Mouse (Mus musculus): ENCODE measurements around the gene Clca3a2. TPM values are rescaled to one million over a fixed set of nuclear protein-coding genes. Genes with fewer than 3 reads are reported as not detected.
"Not testable (repeated sequence)": the region's sequence is repeated elsewhere in the genome, so short reads cannot be mapped to it uniquely, and the experiment has no call there.

The Clca3a2 gene
- polyA plus RNA-seq, 1 experiment: 0.31 TPM

DNA sequence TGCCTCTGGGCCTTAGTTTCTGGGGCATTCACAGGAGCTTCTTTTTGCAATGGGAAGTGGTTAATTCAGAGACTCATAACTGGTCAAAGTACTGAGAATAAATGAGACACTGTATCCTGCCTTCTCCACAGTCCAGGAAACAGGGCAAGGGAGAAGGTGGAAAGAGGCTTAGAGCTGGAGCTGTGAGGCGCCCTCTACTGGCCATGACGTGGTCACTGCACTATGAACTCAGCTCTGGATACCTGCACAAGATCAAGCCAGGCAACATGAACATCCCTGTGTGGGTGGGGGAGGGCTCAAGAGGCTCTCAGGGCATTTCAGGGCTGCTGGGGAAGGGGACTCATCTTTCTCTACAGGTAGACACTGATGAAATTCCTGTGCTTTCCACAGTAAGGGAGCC is 66.2 kb downstream of the Clca3a2 start:
- no peaks in the 10 kb centered on the region for H3K4me1 ChIP-seq (ENCODE audit: control insufficient read depth, insufficient read depth, low read length)
- no peaks in the 10 kb centered on the region for H3K9me3 ChIP-seq (replicated peaks; ENCODE audit: control insufficient read depth, insufficient read depth, low read length, poor library complexity, severe bottlenecking)
- H3K27me3 ChIP-seq (ENCODE audit: control insufficient read depth, insufficient read depth, low read length, poor library complexity, severe bottlenecking): no peaks in the 10 kb centered on the region
- H3K27ac ChIP-seq (ENCODE audit: insufficient read depth, low read length): no peak overlapping the region
- H3K9ac ChIP-seq (ENCODE audit: low read depth, poor library complexity, severe bottlenecking): no peak overlapping the region
- no peak overlapping the region for H3K4me3 ChIP-seq (ENCODE audit: low read depth, low read length)
- H3K36me3 ChIP-seq (ENCODE audit: control insufficient read depth, insufficient read depth, low read length, poor library complexity, severe bottlenecking): no peaks in the 10 kb centered on the region
- TF ChIP-seq EP300 (IDR thresholded peaks at IDR 0.05; ENCODE audit: insufficient read depth, low read depth, low read length) (no peak), POLR2A (IDR thresholded peaks at IDR 0.05; ENCODE audit: insufficient read depth, low read length) (no peak), CTCF (IDR thresholded peaks at IDR 0.05; ENCODE audit: low read depth, low read length) (peak; percentile 86)

DNA sequence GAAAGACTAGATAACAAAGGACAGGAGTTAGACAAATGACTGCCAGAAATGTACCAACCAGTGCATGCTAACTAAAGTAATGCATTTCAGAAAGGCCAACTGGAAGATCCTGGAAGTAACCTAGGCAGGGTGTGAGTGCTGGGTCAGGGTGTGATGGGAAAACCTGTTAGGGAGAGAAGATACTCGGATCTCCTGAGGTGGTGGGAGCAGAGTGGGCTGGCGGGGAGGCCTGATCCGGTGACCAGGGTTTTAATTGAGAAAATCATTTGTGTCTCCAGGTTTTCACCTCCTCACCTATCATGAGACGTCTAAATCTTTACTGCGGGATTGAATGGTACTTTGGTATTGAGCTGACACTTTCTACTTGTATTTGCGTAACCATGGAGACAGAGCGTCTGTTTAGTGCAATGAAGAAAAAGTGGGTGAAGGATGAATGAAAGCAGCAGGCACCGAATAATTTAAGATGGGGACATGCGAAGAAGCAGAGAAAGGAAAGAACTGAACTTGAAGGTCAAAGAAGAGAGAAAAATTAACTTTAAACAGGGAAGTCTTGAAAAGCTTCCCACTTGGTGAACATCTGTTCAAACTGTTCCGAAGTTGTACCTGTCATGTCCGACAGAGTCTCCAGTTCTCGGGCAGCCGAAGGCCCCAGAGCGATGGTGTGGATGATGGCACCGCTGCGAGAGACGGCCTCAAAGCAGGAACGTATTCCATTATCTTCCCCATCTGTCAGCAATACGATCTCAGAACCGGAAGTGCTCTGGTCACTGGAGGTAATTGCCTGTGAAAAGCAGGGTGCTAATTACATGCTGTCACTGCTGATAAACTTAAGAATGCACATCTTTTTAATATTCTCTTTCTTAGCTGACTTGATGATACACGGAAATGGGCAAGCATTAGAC is 70.0 kb downstream of the Clca3a2 start:
- H3K36me3 ChIP-seq (ENCODE audit: control insufficient read depth, insufficient read depth, low read length, poor library complexity, severe bottlenecking); H3K27me3 ChIP-seq (ENCODE audit: control insufficient read depth, insufficient read depth, low read length, poor library complexity, severe bottlenecking); H3K9ac ChIP-seq (ENCODE audit: low read depth, poor library complexity, severe bottlenecking); H3K4me1 ChIP-seq (ENCODE audit: control insufficient read depth, insufficient read depth, low read length); H3K4me3 ChIP-seq (ENCODE audit: low read depth, low read length); H3K9me3 ChIP-seq (replicated peaks; ENCODE audit: control insufficient read depth, insufficient read depth, low read length, poor library complexity, severe bottlenecking); H3K27ac ChIP-seq (ENCODE audit: insufficient read depth, low read length): not testable (repeated sequence)

DNA sequence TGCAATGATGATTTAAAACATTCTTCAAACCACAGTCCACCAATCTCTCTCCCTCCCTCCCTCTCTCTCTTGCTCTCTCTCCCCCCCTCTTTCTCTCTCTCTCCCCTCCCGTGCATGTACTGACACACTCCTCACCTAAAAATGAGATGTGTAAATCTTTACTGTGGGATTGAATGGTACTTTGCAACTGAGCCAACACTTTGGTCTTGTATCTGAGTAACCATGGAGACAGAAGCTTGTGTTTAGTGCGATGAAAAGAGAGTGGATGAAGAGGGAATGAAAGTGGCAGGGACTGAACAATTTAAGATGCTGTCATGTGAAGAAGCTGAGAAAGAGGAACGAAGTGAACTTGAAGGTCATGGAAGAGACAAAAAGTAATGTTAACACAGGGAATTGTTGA is 71.6 kb downstream of the Clca3a2 start:
- H3K36me3 ChIP-seq (ENCODE audit: control insufficient read depth, insufficient read depth, low read length, poor library complexity, severe bottlenecking); H3K9me3 ChIP-seq (replicated peaks; ENCODE audit: control insufficient read depth, insufficient read depth, low read length, poor library complexity, severe bottlenecking); H3K4me1 ChIP-seq (ENCODE audit: control insufficient read depth, insufficient read depth, low read length); H3K27me3 ChIP-seq (ENCODE audit: control insufficient read depth, insufficient read depth, low read length, poor library complexity, severe bottlenecking); H3K27ac ChIP-seq (ENCODE audit: insufficient read depth, low read length); H3K4me3 ChIP-seq (ENCODE audit: low read depth, low read length); H3K9ac ChIP-seq (ENCODE audit: low read depth, poor library complexity, severe bottlenecking): not testable (repeated sequence)

Other genes starting within 250 kb of the Clca3a2 start
- gene Hs2st1, start 249.3 kb downstream of the Clca3a2 start, polyA plus RNA-seq (2011; ENCODE audit: insufficient read depth, insufficient read length, low read depth, missing spikeins): 38.6 and 39.0 TPM in 2 replicates
- gene Selenof, start 249.2 kb downstream of the Clca3a2 start, polyA plus RNA-seq (2011; ENCODE audit: insufficient read depth, insufficient read length, low read depth, missing spikeins): 227 TPM in 2 replicates
- gene Sh3glb1, start 99.2 kb downstream of the Clca3a2 start, polyA plus RNA-seq (2011; ENCODE audit: insufficient read depth, insufficient read length, low read depth, missing spikeins): 110 and 115 TPM in 2 replicates
- 0.19 TPM in 1 of 2 replicates, not detected in the other for gene Clca3a1, start 58.5 kb downstream of the Clca3a2 start, polyA plus RNA-seq (2011; ENCODE audit: insufficient read depth, insufficient read length, low read depth, missing spikeins)
- gene Clca3b, start 29.9 kb upstream of the Clca3a2 start, polyA plus RNA-seq (2011; ENCODE audit: insufficient read depth, insufficient read length, low read depth, missing spikeins): 0.65 and 0.70 TPM in 2 replicates
- 0.87 and 1.5 TPM in 2 replicates for gene Clca4b, start 113.0 kb upstream of the Clca3a2 start, polyA plus RNA-seq (2011; ENCODE audit: insufficient read depth, insufficient read length, low read depth, missing spikeins)
- not detected in 2 replicates for gene Clca4a, start 155.6 kb upstream of the Clca3a2 start, polyA plus RNA-seq (2011; ENCODE audit: insufficient read depth, insufficient read length, low read depth, missing spikeins)
- gene Clca1, start 213.3 kb upstream of the Clca3a2 start, polyA plus RNA-seq (2011; ENCODE audit: insufficient read depth, insufficient read length, low read depth, missing spikeins): not detected in 2 replicates

Data from ES-Bruce4 (cell line).